Mouse (Mus musculus): ENCODE results near the gene Rpa2.

DNA sequence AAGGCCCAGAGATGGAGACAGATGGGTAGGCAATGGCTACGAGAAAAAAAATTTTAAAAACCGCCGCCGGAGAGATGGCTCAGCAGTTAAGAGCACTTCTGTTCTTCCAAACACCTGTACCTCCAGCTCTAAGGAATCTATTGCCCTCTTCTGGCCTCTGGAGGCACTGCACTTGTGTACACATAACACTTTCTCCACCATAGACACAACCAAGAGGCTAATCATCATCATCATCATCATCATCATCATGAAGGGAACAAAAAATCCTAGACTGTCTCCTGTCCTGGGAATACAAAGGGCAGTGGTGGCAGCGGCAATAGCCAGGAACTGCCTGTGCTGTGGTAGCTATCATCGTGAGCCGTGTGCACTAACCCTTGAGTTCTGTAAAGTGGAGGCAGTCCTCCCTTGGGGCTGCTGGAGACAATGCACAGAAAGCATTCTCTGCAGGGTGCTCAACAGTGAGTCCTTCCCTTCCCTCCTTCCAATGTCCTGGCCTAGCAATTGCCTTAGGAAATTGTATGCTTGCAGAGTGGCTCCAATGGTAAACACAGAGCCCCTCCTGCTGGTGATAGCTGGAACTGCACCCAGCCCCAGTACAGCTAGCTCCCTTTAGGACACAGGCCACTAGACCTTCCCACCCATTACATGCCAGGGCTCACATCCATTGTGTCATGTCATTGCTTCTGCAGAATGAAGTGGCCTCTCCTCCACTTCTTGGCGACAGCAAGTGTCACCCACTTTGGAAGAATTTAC lies 55.7 kb downstream of the Rpa2 start:
- TF ChIP-seq EP300 (IDR thresholded peaks at IDR 0.05; ENCODE audit: low read depth) (no peak), CTCF (IDR thresholded peaks at IDR 0.05; ENCODE audit: low read depth) (peak; percentile 96)
